Mouse (Mus musculus) neural tube, embryonic 11.5 days (tissue): Measurements from ENCODE around the gene Kpna7. TPM values are rescaled to one million over a fixed set of nuclear protein-coding genes. Genes with fewer than 3 reads are reported as not detected.
A peak's percentile ranks its signal among the peaks of the same experiment; 100 is the strongest.
"Not testable (repeated sequence)": the region's sequence is repeated elsewhere in the genome, so short reads cannot be mapped to it uniquely, and the experiment has no call there.

Experiments used
- ATAC-seq: fragments of 200-750 bp; cut with Nextera tagmentation; 2 replicates; pipeline ENCODE4 v1.8.0; 2017; ENCODE audit warnings: moderate number of reproducible peaks, mild to moderate bottlenecking, moderate TSS enrichment, moderate library complexity; ENCODE audit not compliant: insufficient read depth, low FRiP score, low TSS enrichment
- DNase-seq: peaks from one replicate; pipeline ENCODE4 v3.0.0-alpha.2; 2015; ENCODE audit warnings: low spot score
- H3K27ac ChIP-seq: fragments of 300-500 bp; sonication (generic); 2 replicates; pipeline ENCODE4 v1.5.1; 2014; ENCODE audit warnings: low read depth, mild to moderate bottlenecking, low read length
- H3K27me3 ChIP-seq: fragments of 300-500 bp; sonication (generic); 2 replicates; pipeline ENCODE4 v1.6.1; 2014; ENCODE audit warnings: mild to moderate bottlenecking, low read length, mixed read lengths; ENCODE audit not compliant: control insufficient read depth, insufficient read depth
- H3K36me3 ChIP-seq: fragments of 300-500 bp; sonication (generic); 2 replicates; pipeline ENCODE4 v1.6.1; 2014; ENCODE audit warnings: mild to moderate bottlenecking, low read length, moderate library complexity, mixed read lengths; ENCODE audit not compliant: control insufficient read depth, insufficient read depth
- H3K4me1 ChIP-seq: fragments of 300-500 bp; sonication (generic); 2 replicates; pipeline ENCODE4 v1.6.1; 2014; ENCODE audit warnings: low read length, mixed read lengths; ENCODE audit not compliant: control insufficient read depth, insufficient read depth
- H3K4me2 ChIP-seq: fragments of 300-500 bp; sonication (generic); 2 replicates; pipeline ENCODE4 v1.6.1; 2014; ENCODE audit warnings: low read depth, mild to moderate bottlenecking, moderate library complexity
- H3K4me3 ChIP-seq: fragments of 300-500 bp; sonication (generic); 2 replicates; pipeline ENCODE4 v1.5.1; 2014; ENCODE audit warnings: low read depth, low read length
- H3K9ac ChIP-seq: fragments of 300-500 bp; sonication (generic); 2 replicates; pipeline ENCODE4 v1.6.1; 2014; ENCODE audit warnings: mild to moderate bottlenecking, low read length
- H3K9me3 ChIP-seq: fragments of 300-500 bp; sonication (generic); 2 replicates; pipeline ENCODE4 v1.6.1; 2016; ENCODE audit warnings: low read length; ENCODE audit not compliant: control insufficient read depth
- WGBS: fragments of 180-500 bp; shearing (Covaris S2); extraction: QIAGEN DNeasy Blood & Tissue Kit; methylation state at CpG from one replicate; pipeline ENCODE4 v1.1.7; 2014; 5-methylcytosine and 5-hydroxymethylcytosine counted together
- polyA plus RNA-seq: library from polyadenylated mRNA; unstranded; fragments of >200 nt; fragmentation: Nextera tagmentation; extraction: Ambion mirVana; gene quantifications from 2 replicates; pipeline ENCODE4 v1.2.1, GENCODE M21; 2014

Gene Kpna7
- polyA plus RNA-seq, 1 experiment from 2014 or later, result not detected

DNA sequence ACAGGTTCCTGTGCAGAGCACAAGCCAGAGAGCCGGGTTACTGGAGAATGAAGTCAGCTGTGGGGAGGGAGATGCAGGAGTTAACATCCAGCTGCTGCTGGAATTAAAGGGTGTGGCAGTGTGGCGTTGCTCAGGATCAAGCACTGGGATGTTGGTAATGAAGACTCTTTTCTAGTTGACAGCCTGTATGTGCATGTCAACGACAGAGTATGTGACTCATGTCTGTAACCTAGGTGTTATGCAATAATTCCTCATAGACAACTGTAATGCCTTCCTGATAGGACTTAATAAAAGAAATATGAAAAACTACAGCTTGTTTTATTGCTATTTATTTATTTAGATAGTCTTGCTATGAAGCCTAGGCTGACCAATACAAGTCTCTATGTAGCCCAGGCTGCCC lies 15.0 kb downstream of the Kpna7 start:
- H3K9ac ChIP-seq, result no peak overlapping the region
- 72% methylated on average over 3 of the region's 3 CpGs for WGBS
- no peaks in the 10 kb centered on the region for H3K9me3 ChIP-seq
- no peaks in the 10 kb centered on the region for H3K27me3 ChIP-seq
- no peak overlapping the region for H3K27ac ChIP-seq
- H3K36me3 ChIP-seq, result no peaks in the 10 kb centered on the region
- no peaks in the 10 kb centered on the region for H3K4me1 ChIP-seq
- DNase-seq (no peak), ATAC-seq (no peak)
- H3K4me2 ChIP-seq, result no peak overlapping the region
- no peak overlapping the region for H3K4me3 ChIP-seq

DNA sequence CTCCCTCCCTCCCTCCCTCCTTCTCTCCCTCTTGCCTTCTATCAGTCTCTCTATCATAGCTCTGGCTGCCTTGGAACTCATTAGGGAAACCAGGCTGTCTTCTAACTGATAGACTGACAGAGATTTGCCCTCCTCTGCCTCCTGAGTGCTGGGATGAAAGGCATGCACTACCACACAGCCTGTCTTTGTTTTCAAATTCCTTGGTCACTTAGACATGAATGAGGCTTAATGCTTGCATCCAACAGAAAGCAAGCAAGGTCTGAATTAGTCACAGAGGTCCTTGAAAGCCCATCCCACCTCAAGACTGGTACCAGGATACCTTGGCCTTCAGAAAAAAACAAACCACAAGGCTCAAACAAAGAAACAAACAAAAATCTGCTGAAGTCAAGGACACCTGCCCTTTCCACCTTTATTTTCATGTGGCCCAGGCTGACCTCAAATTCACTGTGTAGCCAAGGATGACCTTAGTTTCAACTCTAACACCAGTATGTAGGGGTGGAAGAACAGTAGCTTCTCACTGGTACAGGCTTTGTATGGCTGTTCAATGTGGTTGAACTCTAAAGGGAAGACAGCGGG lies 19.0 kb downstream of the Kpna7 start:
- Histone ChIP-seq H3K9me3 (no peaks in the 10 kb centered on the region), H3K27ac (no peak overlapping the region), H3K36me3 (no peaks in the 10 kb centered on the region), H3K4me2 (no peak overlapping the region), H3K4me1 (no peaks in the 10 kb centered on the region), H3K4me3 (no peak overlapping the region), H3K9ac (no peak overlapping the region), H3K27me3 (no peaks in the 10 kb centered on the region)
- no peak for ATAC-seq
- 82% methylated on average over 1 of the region's 1 CpGs for WGBS
- no peak for DNase-seq

DNA sequence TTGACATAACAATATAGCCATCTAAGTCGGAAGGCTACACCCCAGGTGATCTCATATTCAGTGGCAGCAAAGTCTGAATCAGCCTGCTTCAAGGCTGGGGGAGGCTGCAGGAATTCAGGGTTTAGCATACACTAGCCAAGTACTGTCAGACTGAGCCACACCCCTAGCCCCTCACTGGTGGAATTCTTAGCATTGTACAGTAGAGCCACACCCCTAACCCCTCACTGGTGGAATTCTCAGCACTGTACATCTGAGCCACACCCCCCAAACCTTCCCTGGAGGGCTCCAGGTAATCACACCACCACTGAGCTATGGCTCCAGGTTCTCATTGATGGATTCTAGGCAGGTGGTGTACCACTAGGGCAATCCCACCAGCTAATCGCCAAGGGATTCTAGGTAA lies 24.3 kb downstream of the Kpna7 start:
- DNase-seq, result no peak
- H3K27ac ChIP-seq, result no peak overlapping the region
- H3K9ac ChIP-seq, result no peak overlapping the region
- no peak for ATAC-seq
- no peaks in the 10 kb centered on the region for H3K36me3 ChIP-seq
- H3K4me3 ChIP-seq, result no peak overlapping the region
- no peaks in the 10 kb centered on the region for H3K27me3 ChIP-seq
- H3K4me2 ChIP-seq, result no peak overlapping the region
- no peaks in the 10 kb centered on the region for H3K9me3 ChIP-seq
- H3K4me1 ChIP-seq, result no peaks in the 10 kb centered on the region
- 73% methylated on average over 2 of the region's 2 CpGs for WGBS

DNA sequence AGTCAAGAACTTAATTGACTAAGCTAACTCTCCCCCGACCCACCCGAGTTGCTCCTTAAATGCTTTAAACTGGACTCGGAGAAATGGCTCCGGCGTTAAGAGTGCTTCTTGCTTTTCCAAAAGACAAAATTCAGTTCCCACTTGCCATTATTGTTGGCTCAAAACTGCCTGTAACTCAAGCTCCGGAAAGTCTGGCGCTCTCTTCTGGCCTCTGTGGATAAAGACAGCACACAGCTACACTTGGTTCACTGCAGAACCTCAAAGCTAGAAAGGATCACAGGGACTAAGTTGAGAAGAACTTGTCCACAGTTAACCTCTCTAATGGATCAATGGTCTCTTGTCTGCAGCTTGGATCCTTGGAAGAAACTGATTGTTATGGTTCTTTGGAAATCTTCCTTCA lies 25.1 kb downstream of the Kpna7 start:
- WGBS, result 87% methylated on average over 7 of the region's 7 CpGs
- no peaks in the 10 kb centered on the region for H3K27me3 ChIP-seq
- H3K36me3 ChIP-seq, result no peaks in the 10 kb centered on the region
- no peak overlapping the region for H3K27ac ChIP-seq
- no peaks in the 10 kb centered on the region for H3K9me3 ChIP-seq
- no peak overlapping the region for H3K4me2 ChIP-seq
- ATAC-seq (no peak), DNase-seq (no peak)
- H3K4me1 ChIP-seq, result no peaks in the 10 kb centered on the region
- H3K9ac ChIP-seq, result no peak overlapping the region
- no peak overlapping the region for H3K4me3 ChIP-seq

DNA sequence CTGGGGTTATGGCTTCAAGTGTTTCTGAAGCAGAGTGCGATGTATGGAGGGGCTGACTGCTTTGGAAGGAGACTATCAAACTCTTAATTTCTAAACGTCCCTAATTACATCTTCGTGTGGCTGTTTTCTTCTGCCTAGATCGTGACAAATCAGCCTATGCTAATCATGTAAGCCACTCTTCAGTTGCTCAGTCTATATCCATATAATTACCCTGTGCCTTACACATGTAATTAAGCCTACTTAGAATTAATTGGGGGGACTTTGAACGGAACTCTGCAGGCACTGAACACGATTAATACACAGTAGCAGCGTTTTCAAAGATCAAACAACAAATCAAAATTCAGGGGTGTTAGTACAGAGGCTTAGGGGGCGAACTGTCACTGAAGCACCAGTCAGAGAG lies 25.9 kb downstream of the Kpna7 start:
- Histone ChIP-seq H3K36me3 (no peaks in the 10 kb centered on the region), H3K4me2 (no peak overlapping the region), H3K4me3 (no peak overlapping the region), H3K9me3 (no peaks in the 10 kb centered on the region), H3K27me3 (no peaks in the 10 kb centered on the region), H3K9ac (no peak overlapping the region), H3K27ac (no peak overlapping the region), H3K4me1 (no peaks in the 10 kb centered on the region)
- WGBS, result 83% methylated on average over 8 of the region's 8 CpGs
- no peak for DNase-seq
- no peak for ATAC-seq

DNA sequence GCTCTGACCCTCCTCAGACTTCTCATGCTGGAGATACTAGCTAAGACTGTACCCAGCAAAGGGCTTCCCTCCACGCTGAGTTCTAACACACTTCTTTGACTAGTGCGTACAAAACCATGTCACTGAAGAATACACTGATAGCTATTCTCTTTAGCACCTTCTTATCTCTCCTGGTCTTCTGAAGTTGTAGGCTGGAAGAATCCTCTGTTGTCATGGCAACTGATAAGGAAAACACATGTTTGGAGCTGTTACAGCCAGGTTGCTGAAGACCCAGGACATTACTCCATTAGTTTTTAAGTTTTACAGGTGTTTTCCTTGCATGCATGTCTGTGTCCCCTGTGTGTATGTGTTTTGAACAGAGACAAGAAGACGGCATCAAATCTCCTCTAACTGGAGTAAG lies 29.6 kb downstream of the Kpna7 start:
- not testable (repeated sequence) for H3K27me3 ChIP-seq, DNase-seq, H3K9ac ChIP-seq, H3K36me3 ChIP-seq, H3K27ac ChIP-seq, H3K4me1 ChIP-seq, H3K9me3 ChIP-seq, H3K4me2 ChIP-seq, H3K4me3 ChIP-seq, ATAC-seq
- WGBS, result 84% methylated on average over 3 of the region's 3 CpGs

DNA sequence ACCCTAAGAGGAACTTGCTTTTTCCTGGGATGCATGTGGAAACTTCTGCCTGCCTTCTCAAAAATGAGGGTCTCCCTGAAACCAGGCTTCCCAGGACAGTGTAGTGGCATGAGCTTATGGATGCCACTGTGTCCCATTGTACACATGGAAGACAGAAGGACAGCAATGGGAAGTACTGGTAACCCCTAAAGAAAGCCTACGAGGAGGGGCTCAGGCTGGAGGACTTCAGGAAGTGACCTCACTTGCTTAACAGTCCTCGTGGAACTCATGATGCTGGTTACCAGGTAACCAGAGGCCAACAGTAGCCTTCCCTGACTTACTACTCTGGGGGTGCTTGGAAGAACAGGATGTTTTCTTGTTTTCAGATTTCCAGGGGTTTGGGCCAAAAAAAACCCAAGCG lies 41.1 kb downstream of the Kpna7 start, which contains the start of gene 1700018F24Rik:
1700018F24Rik (plus strand) TSS at position 301 of the 400 bp plus-strand sequence.
- H3K4me3 ChIP-seq, DNase-seq, H3K4me2 ChIP-seq, H3K9me3 ChIP-seq, H3K27me3 ChIP-seq, H3K36me3 ChIP-seq, H3K9ac ChIP-seq, H3K4me1 ChIP-seq, H3K27ac ChIP-seq, ATAC-seq: not testable (repeated sequence)
- WGBS, result 82% methylated on average over 2 of the region's 3 CpGs

DNA sequence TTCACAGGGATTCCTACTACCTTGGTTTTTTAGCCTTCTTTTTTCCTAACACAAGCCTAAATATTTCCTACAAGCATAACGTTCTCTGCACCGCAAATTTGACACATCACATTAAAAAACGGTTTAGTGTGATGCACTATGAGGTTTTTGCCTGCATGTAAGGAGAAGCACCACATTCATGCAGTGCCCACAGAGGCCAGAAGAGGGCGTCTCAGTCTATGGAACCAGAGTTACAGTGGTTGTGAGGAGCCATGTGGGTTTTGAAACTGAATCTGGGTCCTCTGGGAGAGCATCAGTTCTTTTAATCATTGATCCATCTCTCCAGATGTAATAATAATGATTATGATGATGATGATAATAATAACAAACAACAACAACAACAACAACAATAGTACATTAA lies 42.2 kb downstream of the Kpna7 start:
- WGBS, result 53% methylated on average over 4 of the region's 4 CpGs
- no peak overlapping the region for H3K27ac ChIP-seq
- no peak overlapping the region for H3K9ac ChIP-seq
- no peaks in the 10 kb centered on the region for H3K27me3 ChIP-seq
- DNase-seq (peak; percentile 17), ATAC-seq (no peak)
- no peaks in the 10 kb centered on the region for H3K9me3 ChIP-seq
- H3K36me3 ChIP-seq, result no peaks in the 10 kb centered on the region
- H3K4me3 ChIP-seq, result no peak overlapping the region
- no peak overlapping the region for H3K4me2 ChIP-seq
- no peaks in the 10 kb centered on the region for H3K4me1 ChIP-seq

DNA sequence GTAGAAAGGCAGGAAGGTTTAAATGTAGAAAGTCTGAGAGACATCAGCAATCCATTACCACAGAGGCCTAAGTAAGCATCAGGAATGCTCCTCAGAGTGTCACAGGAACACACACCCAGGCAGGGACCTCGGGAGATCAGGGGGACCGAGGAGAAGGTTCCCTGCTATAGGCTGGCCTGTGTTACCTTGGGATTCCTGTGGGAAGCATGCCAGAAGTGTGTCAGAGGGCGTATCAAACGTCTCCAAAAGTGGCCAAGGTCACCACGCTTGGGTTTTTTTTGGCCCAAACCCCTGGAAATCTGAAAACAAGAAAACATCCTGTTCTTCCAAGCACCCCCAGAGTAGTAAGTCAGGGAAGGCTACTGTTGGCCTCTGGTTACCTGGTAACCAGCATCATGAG lies 51.4 kb downstream of the Kpna7 start, which contains the start of gene Gm4871:
Gm4871 (minus strand) TSS at position 364 of the 400 bp plus-strand sequence.
- not testable (repeated sequence) for DNase-seq, H3K9ac ChIP-seq, ATAC-seq, H3K4me3 ChIP-seq, H3K27me3 ChIP-seq, H3K4me2 ChIP-seq, H3K36me3 ChIP-seq, H3K9me3 ChIP-seq, H3K27ac ChIP-seq, H3K4me1 ChIP-seq
- 86% methylated on average over 5 of the region's 5 CpGs for WGBS
